Mouse (Mus musculus) stomach, postnatal 0 days (tissue): ENCODE results near the gene Gse1.

Experiments used
- CTCF ChIP-seq: IDR thresholded peaks from 2 replicates; pipeline ENCODE4 v1.5.1; 2016; ENCODE audit warnings: antibody characterized with exemption, low read depth, mild to moderate bottlenecking, moderate library complexity
- EP300 ChIP-seq: optimal IDR thresholded peaks from 2 replicates; pipeline ENCODE3; 2016; ENCODE audit warnings: antibody characterized with exemption

DNA sequence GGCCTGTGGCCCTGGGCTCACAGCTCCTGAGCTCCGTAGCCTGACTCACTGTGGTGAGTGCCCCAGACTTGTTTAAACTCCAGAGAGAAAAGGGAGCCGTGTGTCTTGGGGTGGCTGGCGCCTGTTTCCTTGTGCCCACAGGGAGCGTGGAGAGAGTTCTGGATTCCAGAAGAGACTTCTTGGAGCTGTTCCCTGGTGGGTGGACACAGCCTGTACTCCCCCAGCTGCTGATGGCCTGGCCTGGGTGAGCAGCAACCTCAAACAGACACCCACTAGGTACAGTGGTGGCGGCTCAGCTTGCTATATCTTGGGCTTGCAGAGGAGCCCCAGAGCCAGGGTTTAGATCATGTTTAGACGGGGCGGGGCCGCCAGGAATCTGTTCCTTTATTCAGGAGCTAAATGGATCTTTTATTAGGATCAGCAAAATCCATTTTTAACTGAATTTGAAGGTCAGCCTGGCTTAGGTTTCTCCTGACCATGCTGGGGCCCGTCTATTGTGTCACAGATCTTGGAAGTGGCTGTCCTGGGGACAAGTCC, 21.6 kb downstream of the Gse1 start:
- TF ChIP-seq EP300 = no peak
- TF ChIP-seq CTCF = no peak
